Mouse (Mus musculus) ovary, postnatal 36 days (tissue): ENCODE measurements around the gene Btbd16.
A peak's percentile ranks its signal among the peaks of the same experiment; 100 is the strongest.

Experiments used
- DNase-seq: peaks from one replicate; pipeline ENCODE4 v3.0.0; 2022; ENCODE audit warnings: low spot score, mixed read lengths

Gene Btbd16

DNA sequence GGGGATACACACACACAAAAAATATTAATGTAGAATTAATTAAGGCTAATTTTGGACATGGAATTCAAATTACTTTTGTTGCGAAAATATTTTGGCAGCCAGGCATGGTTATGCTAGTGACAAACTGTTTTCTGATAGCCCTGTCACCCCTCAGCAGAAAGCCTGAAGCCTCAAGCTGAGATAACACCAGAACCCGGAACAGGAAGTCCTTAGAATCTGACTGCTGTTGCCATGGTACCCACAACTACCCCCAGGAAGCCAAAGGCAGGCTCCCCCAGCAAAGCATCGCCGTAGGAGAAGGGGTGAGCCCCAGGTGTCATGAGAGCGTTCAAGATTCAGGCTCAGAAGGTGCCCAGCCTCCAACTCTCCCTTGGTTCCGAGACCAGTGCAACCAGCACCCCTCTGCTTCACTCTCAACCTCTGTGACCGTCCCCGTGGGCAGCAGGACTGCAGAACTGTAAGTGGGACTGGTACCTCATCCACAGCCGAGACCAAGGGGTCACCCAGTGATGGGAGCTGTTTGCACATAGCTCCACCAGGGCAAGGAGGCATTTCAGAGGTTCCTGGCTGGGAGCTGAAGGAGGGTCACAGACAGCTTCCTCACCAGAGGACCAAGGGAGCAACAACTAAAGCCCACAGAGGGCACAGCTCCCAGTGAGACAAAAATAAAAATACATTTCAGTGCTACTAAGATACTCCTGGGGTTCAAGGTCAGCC, at the start of gene Btbd16:
Gene Btbd16 (plus strand): TSS at position 156 of the 717 bp plus-strand sequence.
- no peak for DNase-seq

- DNase-seq = no peak
These were observed 47.7 kb upstream of the Btbd16 start for GRCm38 (mm10) chr7:130726185-130726584.

DNA sequence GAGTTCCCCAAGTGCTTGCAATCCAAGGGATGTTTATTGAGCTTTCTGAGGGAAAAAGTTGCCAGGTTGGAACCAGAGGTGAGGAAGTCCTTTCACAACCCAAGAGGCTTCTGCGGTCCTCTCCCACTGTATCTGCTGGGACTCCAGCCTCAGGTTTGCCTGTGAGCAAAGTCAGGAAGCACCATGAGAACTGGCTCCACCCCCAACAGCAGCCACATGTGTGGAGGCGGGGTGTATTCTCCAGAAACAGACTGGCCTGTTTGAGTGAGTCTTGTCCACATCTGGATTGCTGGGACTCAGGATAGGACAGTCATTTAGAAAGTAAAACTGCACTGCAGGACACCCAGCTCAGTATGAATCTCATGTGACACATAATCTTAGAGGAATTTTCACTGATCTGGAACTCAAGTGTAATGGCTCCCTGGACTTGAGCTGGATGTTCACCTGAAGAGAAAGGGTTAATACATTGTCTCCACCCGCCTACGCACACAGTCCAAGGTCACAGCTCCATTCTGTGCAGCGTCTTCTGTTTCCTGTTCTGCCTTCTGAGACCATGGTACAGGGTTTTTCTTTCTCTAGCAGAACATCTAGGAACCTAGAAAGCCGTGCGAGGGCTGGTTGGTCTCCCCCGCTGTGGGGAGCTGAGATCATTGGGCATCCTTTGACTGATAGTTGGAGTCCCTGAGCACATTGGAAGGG, 47.0 kb upstream of the Btbd16 start:
- DNase-seq = peak; percentile 21

DNA sequence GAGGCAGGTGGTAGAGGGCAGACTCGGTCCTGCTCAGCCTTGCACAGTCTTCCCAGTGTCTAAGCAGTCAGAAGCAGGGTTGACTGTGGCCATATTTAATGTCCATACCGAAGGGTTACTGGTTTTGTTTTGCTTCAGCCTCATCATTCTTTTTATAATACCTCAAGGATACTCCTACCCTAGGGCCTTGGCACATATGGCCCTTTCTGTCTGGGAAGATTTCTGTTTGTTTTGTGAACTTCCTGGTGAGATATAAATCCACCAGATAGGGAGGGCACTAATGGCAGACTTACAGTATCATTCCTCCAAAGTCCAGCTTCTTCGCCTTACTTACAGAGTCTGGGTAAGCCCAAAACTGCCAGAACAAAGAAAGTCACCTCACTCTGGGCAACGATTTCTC, 46.3 kb upstream of the Btbd16 start:
- no peak for DNase-seq

DNA sequence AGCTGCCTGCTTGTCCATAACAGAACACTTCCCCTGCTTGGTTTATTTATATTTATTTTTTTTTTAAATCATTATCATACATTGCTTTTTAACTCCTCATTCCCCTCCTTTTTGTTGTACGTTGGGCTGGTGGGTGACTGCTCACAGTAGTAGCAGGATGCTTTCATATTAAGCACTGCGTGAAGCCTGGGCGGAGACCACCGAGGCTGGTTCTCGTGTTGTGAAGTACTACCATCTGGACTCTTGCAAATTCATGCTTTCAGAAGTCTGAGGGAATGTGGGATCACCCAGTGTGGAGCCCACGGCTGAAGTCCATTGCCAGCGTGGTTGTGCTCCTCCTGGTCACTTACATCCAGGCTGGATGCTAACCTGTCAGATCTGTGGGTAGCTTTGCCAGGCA, 42.1 kb upstream of the Btbd16 start:
- no peak for DNase-seq

DNA sequence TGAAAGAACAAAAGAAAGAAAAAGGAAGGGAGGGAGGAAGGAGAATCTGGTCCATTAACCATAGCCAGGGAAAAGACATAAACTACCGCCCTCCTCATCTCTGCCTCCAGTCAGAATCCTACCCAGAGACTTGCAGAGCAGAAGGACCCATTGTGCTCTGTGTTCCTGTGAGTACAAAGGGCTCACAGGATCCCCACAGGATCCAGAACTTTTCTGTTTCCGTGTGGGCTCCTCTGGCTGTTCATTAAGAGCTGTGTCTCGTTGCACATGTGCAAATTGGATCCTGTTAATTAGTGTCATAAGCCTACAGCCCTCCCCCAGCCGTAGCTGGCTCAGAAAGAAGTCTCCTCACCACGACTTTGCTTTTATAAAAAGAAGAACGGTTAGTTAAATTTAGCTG, 41.0 kb upstream of the Btbd16 start:
- DNase-seq = no peak

- no peak for DNase-seq
These were observed 40.4 kb upstream of the Btbd16 start for GRCm38 (mm10) chr7:130733423-130733822.

DNA sequence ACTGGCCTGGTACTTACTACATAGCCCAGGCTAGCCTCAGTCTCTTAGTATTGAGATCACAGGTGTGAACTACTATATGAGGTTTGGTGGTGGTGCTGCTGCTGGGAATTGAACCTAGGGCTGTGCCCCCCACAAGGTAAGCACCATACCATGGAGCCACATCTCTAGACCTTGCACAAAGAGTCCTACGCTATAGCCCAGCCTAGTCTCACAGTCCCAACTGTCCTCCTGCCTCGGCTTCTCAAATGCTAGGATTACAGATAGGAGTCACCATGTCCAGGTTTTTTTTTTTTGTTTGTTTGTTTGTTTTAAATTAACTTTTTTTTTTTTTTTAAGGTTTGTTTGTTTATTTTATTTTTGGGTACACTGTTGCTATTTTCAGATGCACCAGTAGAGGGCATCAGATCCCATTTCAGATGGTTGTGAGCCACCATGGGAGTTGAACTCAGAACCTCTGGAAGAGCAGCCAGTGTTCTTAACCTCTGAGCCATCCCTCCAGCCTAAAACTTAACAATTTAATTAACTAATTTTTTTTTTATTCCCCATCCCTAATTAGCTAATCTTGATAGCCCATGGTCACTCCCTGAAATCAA, 39.6 kb upstream of the Btbd16 start:
- no peak for DNase-seq

DNA sequence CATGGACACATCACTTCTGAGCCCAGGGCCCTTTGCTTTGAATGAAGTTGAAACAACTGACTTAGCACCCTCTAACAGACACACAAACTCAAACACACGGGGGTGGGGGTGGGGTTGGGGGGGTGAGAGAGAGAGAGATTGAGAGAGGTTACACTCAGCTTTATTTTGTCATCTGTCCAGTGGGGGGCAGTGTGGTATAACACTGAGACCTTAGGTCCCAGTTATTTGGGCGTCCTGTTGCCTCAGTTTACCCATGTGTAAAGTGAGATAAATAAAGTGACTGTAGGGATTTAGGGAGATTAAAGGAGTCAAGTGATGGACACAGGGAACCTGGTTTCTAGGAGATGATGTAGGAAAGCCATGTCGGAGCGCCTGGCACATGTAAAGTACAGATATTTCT, 32.8 kb upstream of the Btbd16 start:
- DNase-seq = no peak

DNA sequence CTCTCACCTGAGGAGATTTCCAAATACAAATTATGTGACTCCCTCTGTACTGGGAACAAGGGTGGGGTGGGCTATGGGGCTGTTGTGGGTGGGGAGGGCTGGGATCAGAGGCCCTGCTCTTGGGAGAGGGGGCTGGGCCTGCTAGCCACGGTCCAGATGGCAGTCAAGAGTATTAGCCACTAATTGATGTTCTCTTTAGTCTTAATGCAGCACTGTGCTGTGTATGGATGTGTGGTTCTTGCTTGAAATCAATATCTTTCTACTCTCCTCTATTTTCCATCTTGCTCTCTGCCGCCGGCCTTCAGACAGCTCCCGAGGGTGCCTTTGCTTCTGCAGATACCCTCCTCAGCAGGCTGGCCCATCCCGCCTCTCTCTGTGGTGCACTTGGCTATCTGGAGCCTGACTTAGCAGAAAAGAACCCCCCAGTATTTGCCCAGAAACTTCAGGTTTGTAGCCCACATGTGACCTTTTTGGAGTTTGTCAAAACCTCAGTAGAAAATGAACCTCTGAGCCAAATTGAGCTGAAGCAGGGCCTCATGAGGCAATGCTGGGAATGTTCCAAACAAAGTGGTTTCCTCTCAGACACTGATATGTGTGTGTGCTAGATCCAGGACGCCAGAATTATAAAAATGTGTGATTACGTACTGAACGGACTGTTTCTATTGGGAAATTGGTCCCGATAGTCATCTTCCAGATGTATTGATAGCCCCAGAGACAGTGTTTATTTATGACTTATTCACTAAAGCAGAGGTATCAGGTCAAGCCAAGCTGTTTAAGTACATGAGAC, 30.4 kb upstream of the Btbd16 start:
- DNase-seq = no peak

DNA sequence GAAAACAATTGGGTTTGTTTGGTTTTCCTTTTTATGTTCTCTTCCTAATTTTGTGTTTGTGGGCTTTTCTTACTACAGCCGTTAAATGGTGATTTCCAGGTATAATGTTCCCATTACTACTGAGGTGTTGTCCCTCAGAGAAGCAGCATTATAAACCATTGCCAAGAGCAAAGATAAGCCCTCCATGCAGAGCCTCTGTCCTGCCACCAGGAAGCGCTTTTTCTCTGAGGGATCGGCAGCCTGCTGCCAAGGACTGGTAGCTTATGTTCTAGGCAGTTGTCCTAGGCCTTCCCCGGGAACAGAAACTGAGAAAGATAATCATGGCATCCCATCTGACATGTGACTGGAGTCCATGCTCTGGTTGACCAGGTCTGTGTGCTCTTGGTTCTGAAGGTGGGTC, 24.7 kb upstream of the Btbd16 start:
- DNase-seq = no peak

DNA sequence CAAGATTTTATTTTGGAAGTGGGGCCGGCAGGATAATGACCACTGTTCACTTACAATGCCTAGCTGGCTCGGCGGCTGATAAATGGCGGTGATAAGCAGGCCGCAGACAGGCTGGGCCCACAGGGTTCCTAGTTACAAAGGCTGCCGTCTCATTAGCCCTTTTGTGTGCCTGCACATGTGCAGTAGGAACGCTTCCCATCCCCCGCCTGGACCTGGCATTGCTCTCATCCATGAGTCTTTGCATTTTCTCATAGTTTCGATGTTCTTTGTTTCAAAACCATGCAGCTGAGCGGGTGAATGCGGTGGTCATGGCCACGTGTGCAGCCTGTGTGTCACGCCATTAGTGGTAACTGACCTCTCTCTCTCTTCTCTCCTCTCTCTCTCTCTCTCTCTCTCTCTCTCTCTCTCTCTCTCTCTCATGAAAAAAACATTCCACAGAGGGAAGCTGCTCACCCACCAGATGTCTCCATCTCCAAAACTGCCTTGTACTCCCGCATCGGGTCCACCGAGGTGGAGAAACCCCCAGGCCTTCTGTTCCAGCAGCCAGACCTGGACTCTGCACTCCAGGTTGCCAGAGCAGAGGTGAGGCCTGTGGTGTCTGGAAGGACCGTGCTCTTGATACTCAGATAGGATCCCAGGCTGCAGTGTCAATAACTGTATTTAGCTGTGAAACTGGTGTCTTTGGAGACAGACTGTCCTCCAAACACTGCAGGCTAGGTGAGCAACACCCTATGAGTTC, 22.9 kb upstream of the Btbd16 start:
- DNase-seq = no peak

- no peak for DNase-seq
These were observed 22.2 kb upstream of the Btbd16 start for GRCm38 (mm10) chr7:130751678-130752077.

DNA sequence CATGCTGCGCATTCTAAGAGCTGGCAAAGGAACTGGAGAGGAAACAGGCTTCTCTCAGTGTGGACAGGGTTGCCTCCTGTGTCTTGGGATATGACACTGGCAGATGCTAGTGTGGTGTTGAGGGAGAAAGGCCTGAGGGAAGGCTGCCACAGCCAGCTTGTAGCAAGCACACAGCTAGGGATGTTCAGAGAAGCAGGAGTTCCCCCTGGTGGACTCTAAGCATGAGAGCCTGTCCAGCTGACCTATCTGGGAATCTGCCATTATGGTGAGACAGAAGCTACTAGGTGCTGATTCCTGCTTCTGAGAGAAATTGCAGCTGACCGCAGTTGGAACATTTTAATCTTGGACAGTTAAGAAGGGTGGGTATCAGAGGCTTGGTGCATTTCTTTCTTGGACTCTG, 19.1 kb upstream of the Btbd16 start:
- DNase-seq = no peak

DNA sequence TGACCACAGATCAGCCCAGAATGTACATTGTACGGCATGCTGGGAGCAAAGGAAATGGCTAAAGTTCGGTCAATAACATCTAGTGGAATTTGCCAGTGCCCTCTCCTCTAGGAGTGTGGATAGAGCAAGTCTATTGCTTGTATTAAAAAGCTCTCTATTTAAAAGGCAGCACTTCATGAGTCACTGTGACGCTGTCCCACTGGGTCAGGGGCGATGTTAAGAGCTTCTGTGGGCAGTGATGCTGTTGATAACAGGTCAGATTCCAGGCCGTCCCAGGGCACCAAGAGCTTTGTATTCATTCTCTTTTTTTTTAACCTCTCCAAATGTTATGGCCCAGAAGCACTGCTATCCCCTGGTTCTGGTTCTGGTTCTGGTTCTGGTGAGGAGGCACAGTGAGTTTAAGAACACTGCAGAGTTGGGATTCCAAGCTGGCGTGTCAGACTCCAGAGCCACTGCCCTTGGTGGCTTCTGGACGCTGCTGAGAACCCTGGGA, 17.5 kb upstream of the Btbd16 start:
- DNase-seq = no peak

GRCm38 (mm10) chr7:130757326-130757865, 16.5 kb upstream of the Btbd16 start:
- DNase-seq = no peak

DNA sequence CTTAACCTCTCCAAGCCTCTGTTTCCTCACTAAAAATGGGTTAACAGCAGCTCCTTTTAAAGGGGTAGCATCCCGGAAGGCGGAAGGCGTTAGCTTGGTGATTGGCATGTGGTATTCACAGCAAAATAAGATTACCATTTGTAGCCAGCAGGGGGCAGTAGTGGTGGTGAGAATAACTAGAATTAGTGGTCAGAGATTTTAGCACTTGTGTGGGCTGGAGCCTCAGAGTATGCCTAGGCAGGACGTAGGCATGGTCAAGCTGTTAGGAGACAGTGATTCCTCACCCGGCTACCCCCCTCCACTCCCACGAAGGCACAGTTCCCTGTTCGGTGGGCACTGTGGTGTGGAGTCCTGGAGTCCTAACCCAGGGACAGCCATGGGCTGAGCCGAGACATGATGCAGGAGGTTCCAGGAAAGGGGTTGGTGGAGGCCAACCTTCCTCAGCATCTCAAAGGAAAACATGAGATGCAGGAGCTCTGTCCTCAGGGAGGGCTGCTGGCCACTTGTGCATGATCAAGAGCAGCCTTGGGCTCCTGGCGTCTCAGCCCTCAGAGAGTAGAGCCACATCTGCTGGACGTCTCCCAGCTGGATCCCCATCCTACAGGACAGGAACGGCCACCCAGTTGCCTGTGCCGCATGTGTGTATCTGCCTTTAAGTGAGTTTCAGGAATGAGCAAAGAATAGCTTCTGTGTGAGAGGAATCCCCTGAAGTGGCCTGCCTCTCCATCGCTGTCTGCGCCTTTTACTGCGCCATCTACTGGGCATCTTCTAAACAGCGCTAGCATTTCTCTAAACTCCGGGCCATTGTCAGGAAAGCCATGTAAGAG, 11.6 kb upstream of the Btbd16 start:
- peak; percentile 46 for DNase-seq

GRCm38 (mm10) chr7:130764160-130764559, 9.7 kb upstream of the Btbd16 start:
- DNase-seq = no peak

- DNase-seq = no peak
These were observed 7.3 kb upstream of the Btbd16 start for GRCm38 (mm10) chr7:130766411-130767170.

- no peak for DNase-seq
These were observed 5.7 kb upstream of the Btbd16 start for GRCm38 (mm10) chr7:130768151-130768550.
